Mouse (Mus musculus): ENCODE results near the gene Chchd3. TPM values are rescaled to one million over a fixed set of nuclear protein-coding genes. Genes with fewer than 3 reads are reported as not detected.
A peak's percentile ranks its signal among the peaks of the same experiment; 100 is the strongest.

The Chchd3 gene
- polyA plus RNA-seq, 1 experiment: 98.7 TPM

DNA sequence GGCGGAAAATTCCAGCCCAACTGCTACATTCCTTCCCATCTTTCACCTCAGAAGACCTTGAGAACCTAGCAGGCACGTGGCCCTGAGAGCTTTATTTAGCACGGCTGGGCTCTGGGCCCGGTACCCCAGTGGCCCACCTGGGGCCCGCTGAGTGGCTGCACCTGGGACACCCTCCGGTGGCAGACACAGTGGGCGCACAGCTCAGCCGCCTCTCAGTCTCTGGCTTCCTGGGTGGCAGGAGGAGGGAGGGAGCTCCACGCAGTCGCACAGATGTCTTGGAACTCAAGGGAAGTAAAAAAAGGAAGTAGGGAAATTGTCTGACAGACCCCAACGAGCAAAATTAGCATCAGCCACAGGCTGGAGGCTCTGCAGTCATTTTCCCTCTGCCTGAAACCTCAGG lies 279.5 kb downstream of the Chchd3 start:
- no peak for TF ChIP-seq POLR2A (IDR thresholded peaks at IDR 0.05; ENCODE audit: low read depth, low read length)
- TF ChIP-seq CTCF (conservative IDR thresholded peaks at IDR 0.05; ENCODE audit: insufficient read depth, insufficient read length, low read depth, low read length): no peak
- DNase-seq: peak; percentile 64
- peak overlapping the region; percentile 55 for H3K27ac ChIP-seq (ENCODE audit: insufficient read depth, low read depth, low read length)

DNA sequence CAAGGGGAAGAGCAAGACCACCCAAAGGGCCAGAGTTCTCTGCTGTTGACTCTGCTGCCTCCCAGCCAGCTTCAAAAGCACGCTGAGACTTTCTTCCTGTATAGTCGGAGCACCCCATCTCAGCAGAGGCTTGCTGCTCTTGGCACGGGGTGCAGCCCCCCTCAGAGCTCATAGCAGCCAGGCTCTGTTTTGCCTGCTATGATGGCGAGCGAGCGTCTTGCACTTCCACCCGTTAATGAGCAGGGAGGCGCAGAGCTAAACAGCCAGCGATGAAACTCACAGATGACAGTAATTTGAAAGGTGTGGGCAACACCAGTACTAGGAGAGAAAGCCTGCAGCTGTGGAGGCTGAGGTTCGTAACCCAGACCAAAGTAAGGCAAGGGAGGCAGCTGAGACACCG lies 283.7 kb downstream of the Chchd3 start:
- WGBS: 68% methylated on average over 11 of the region's 11 CpGs
- DNase-seq: no peak
- Histone ChIP-seq H3K27me3 (replicated peaks; ENCODE audit: control insufficient read depth, insufficient read depth, low read length) (no peaks in the 10 kb centered on the region), H3K4me3 (ENCODE audit: insufficient read depth, low read depth, low read length) (no peak overlapping the region), H3K4me1 (ENCODE audit: control insufficient read depth, insufficient read depth, low read length) (peaks cover 3% of the 10 kb centered on the region; the same call in 1 of the 2 replicates), H3K36me3 (ENCODE audit: control insufficient read depth, insufficient read depth, low read length) (no peaks in the 10 kb centered on the region), H3K27ac (ENCODE audit: insufficient read depth, low read depth, low read length) (no peak overlapping the region)
- TF ChIP-seq POLR2A (IDR thresholded peaks at IDR 0.05; ENCODE audit: low read depth, low read length) (no peak), CTCF (conservative IDR thresholded peaks at IDR 0.05; ENCODE audit: insufficient read depth, insufficient read length, low read depth, low read length) (no peak)

More for the DNA sequence above, 279.5 kb downstream of the Chchd3 start:
- Histone ChIP-seq H3K4me3 (ENCODE audit: insufficient read depth, low read depth, low read length) (peak overlapping the region; percentile 18; the same call in 1 of the 2 replicates), H3K4me1 (ENCODE audit: control insufficient read depth, insufficient read depth, low read length) (peaks cover 3% of the 10 kb centered on the region; the same call in 1 of the 2 replicates), H3K27me3 (replicated peaks; ENCODE audit: control insufficient read depth, insufficient read depth, low read length) (no peaks in the 10 kb centered on the region), H3K36me3 (ENCODE audit: control insufficient read depth, insufficient read depth, low read length) (no peaks in the 10 kb centered on the region)
- 18% methylated on average over 11 of the region's 11 CpGs for WGBS

DNA sequence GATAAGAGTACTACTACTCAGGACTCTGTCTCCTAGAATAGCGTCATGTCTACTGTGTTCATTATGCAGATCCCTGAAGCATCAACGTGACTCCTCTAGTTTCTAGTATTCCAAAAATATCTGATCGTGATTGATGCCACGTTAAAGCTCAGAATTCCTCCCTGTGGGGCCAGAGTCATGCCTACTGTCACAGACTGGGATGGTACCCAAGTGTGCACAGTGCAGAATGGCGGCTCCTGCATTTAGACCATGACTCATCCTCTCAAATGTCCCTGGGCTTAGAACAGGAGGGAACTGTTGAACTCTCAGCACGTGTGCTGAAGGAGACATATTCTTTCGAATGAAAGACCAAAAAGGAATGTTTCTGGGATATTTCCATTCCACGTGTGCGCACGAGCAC lies 305.5 kb downstream of the Chchd3 start:
- TF ChIP-seq POLR2A (IDR thresholded peaks at IDR 0.05; ENCODE audit: low read depth, low read length): no peak
- no peak for TF ChIP-seq CTCF (conservative IDR thresholded peaks at IDR 0.05; ENCODE audit: insufficient read depth, insufficient read length, low read depth, low read length)
- WGBS: 85% methylated on average over 10 of the region's 10 CpGs
- no peak for DNase-seq
- no peak overlapping the region for H3K4me3 ChIP-seq (ENCODE audit: insufficient read depth, low read depth, low read length)
- H3K36me3 ChIP-seq (ENCODE audit: control insufficient read depth, insufficient read depth, low read length): no peaks in the 10 kb centered on the region
- no peak overlapping the region for H3K27ac ChIP-seq (ENCODE audit: insufficient read depth, low read depth, low read length)
- no peaks in the 10 kb centered on the region for H3K4me1 ChIP-seq (ENCODE audit: control insufficient read depth, insufficient read depth, low read length)
- H3K27me3 ChIP-seq (replicated peaks; ENCODE audit: control insufficient read depth, insufficient read depth, low read length): no peaks in the 10 kb centered on the region

DNA sequence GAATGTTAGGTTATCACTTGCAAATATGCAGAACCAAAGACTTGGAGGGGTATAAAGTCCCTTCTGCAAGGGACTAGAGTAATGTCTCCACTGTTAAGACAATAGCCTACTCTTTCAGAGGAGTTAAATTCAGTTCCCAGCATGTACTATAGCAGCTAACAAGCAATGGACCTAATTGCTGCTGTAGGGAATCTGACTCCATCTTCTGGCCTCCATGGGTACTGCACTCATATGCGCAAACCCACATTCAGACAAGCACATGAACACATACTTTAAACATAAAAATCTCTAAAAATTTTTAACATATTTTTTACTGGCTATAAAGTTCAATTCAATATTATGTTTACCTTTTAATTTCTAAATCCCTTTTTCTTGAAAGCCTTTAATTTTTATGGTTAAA lies 310.2 kb downstream of the Chchd3 start:
- peak; percentile 33; the same call in 1 of the 2 replicates for TF ChIP-seq CTCF (conservative IDR thresholded peaks at IDR 0.05; ENCODE audit: insufficient read depth, insufficient read length, low read depth, low read length)
- no peak for TF ChIP-seq POLR2A (IDR thresholded peaks at IDR 0.05; ENCODE audit: low read depth, low read length)
- Histone ChIP-seq H3K4me3 (ENCODE audit: insufficient read depth, low read depth, low read length) (no peak overlapping the region), H3K36me3 (ENCODE audit: control insufficient read depth, insufficient read depth, low read length) (no peaks in the 10 kb centered on the region), H3K27me3 (replicated peaks; ENCODE audit: control insufficient read depth, insufficient read depth, low read length) (no peaks in the 10 kb centered on the region), H3K27ac (ENCODE audit: insufficient read depth, low read depth, low read length) (no peak overlapping the region), H3K4me1 (ENCODE audit: control insufficient read depth, insufficient read depth, low read length) (no peaks in the 10 kb centered on the region)
- no peak for DNase-seq
- 98% methylated on average over 1 of the region's 1 CpGs for WGBS

DNA sequence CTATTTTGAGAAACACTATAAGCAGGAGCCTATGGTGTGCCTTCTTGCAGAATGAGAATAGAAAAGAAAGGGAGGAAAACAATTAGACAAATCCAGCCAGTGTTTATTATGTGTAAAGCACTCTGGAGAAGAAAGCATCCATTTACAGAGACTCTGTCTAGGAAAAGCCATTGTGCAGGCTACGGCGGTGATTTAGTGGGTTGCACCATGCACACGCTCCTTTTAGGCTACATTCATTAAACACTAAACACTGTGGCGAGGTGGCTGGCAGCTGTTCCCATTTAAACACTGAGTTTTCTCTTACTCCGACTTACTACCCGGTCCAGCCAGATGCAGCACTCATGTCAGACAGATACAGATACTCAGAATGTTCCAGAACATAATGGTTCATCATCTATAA lies 311.3 kb downstream of the Chchd3 start:
- H3K27ac ChIP-seq (ENCODE audit: insufficient read depth, low read depth, low read length): no peak overlapping the region
- H3K4me3 ChIP-seq (ENCODE audit: insufficient read depth, low read depth, low read length): no peak overlapping the region
- WGBS: 61% methylated on average over 6 of the region's 6 CpGs
- no peak for DNase-seq
- no peaks in the 10 kb centered on the region for H3K36me3 ChIP-seq (ENCODE audit: control insufficient read depth, insufficient read depth, low read length)
- TF ChIP-seq CTCF (conservative IDR thresholded peaks at IDR 0.05; ENCODE audit: insufficient read depth, insufficient read length, low read depth, low read length) (no peak), POLR2A (IDR thresholded peaks at IDR 0.05; ENCODE audit: low read depth, low read length) (no peak)
- no peaks in the 10 kb centered on the region for H3K27me3 ChIP-seq (replicated peaks; ENCODE audit: control insufficient read depth, insufficient read depth, low read length)
- H3K4me1 ChIP-seq (ENCODE audit: control insufficient read depth, insufficient read depth, low read length): no peaks in the 10 kb centered on the region

DNA sequence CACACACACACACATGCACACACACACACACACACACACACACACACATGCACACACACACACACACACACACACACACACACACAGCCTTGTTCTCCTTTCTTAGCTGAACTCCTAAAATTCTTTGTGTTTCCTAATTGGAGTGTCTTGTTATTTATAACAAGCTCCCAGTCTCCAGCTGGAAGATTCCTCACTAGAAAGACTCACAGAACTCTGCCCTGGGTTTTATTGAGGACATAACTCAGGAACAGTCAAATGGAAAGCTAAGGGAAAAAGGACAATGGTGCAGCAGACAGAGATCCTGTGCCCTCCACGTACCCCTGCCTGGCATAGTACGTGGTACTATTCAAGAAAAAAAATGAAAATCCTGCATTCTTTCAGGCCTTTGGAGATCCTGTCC lies 312.7 kb downstream of the Chchd3 start:
- H3K27me3 ChIP-seq (replicated peaks; ENCODE audit: control insufficient read depth, insufficient read depth, low read length): no peaks in the 10 kb centered on the region
- no peak for TF ChIP-seq CTCF (conservative IDR thresholded peaks at IDR 0.05; ENCODE audit: insufficient read depth, insufficient read length, low read depth, low read length)
- no peak for TF ChIP-seq POLR2A (IDR thresholded peaks at IDR 0.05; ENCODE audit: low read depth, low read length)
- DNase-seq: no peak
- 61% methylated on average over 2 of the region's 2 CpGs for WGBS
- no peak overlapping the region for H3K27ac ChIP-seq (ENCODE audit: insufficient read depth, low read depth, low read length)
- H3K4me1 ChIP-seq (ENCODE audit: control insufficient read depth, insufficient read depth, low read length): no peaks in the 10 kb centered on the region
- H3K4me3 ChIP-seq (ENCODE audit: insufficient read depth, low read depth, low read length): no peak overlapping the region
- H3K36me3 ChIP-seq (ENCODE audit: control insufficient read depth, insufficient read depth, low read length): no peaks in the 10 kb centered on the region

Other genes with a start within 250 kb of the Chchd3 start
- gene Exoc4, start 188.8 kb upstream of the Chchd3 start, polyA plus RNA-seq (2012; rRNA removed): 7.6 and 9.6 TPM in 2 replicates

Measured in kidney, adult 2 months (tissue).